In genomic region chr17:71183657-71184261, GRCm38 (mm10) we compare ENCODE assay signal across 8 mouse cellular contexts. TPM values are rescaled to one million over a fixed set of nuclear protein-coding genes. Genes with fewer than 3 reads are reported as not detected.
DNase-seq lines count a peak whose midpoint lies in the region; ATAC-seq and TF ChIP-seq lines count a peak whose summit lies in the region.

No protein-coding gene starts in this region.

- peak overlapping the region; percentile 95 for H3K27ac ChIP-seq in heart, embryonic 12.5 days (ENCODE audit: poor library complexity, severe bottlenecking)
- H3K27ac ChIP-seq in forebrain, embryonic 16.5 days (ENCODE audit: low read length), result peak overlapping the region; percentile 83
- peak overlapping the region; percentile 90 for H3K27ac ChIP-seq in limb, embryonic 14.5 days (replicated peaks; ENCODE audit: low read depth, low read length)
- H3K27ac ChIP-seq in neural tube, embryonic 13.5 days (replicated peaks), result peak overlapping the region; percentile 95

- H3K9ac ChIP-seq in heart, embryonic 12.5 days, result peak overlapping the region; percentile 99
- peak overlapping the region; percentile 83 for H3K9ac ChIP-seq in forebrain, embryonic 16.5 days (replicated peaks; ENCODE audit: low read depth, low read length)
- H3K9ac ChIP-seq in limb, embryonic 14.5 days (ENCODE audit: low read depth, low read length, severe bottlenecking), result peak overlapping the region; percentile 94
- H3K9ac ChIP-seq in neural tube, embryonic 13.5 days, result peak overlapping the region; percentile 93

- DNase-seq in heart, postnatal 10 days, result no peak
- peak; percentile 42 for DNase-seq in 416B (ENCODE audit: low read depth)
- peak; percentile 61 for DNase-seq in Muller cell, postnatal 12 days (ENCODE audit: inconsistent ontology term)
- no peak for DNase-seq in limb, embryonic 14.5 days (ENCODE audit: low spot score)
- DNase-seq in right cerebral cortex, postnatal 25 days, result no peak

- H3K9me3 ChIP-seq in heart, embryonic 12.5 days (replicated peaks), result no peaks in the 10 kb centered on the region
- no peaks in the 10 kb centered on the region for H3K9me3 ChIP-seq in forebrain, embryonic 16.5 days (ENCODE audit: control insufficient read depth, low read length)
- H3K9me3 ChIP-seq in limb, embryonic 14.5 days (ENCODE audit: control insufficient read depth, low read length), result no peaks in the 10 kb centered on the region
- H3K9me3 ChIP-seq in neural tube, embryonic 13.5 days, result no peaks in the 10 kb centered on the region

- peaks cover 44% of the 10 kb centered on the region for H3K4me1 ChIP-seq in heart, embryonic 12.5 days (replicated peaks)
- H3K4me1 ChIP-seq in forebrain, embryonic 16.5 days (replicated peaks; ENCODE audit: control insufficient read depth, insufficient read depth, low read length), result peaks cover 17% of the 10 kb centered on the region
- H3K4me1 ChIP-seq in limb, embryonic 14.5 days (ENCODE audit: control insufficient read depth, insufficient read depth, low read length), result peaks cover 26% of the 10 kb centered on the region
- H3K4me1 ChIP-seq in neural tube, embryonic 13.5 days (replicated peaks), result peaks cover 27% of the 10 kb centered on the region

- no peaks in the 10 kb centered on the region for H3K36me3 ChIP-seq in heart, embryonic 12.5 days
- H3K36me3 ChIP-seq in forebrain, embryonic 16.5 days (ENCODE audit: control insufficient read depth, insufficient read depth), result no peaks in the 10 kb centered on the region
- H3K36me3 ChIP-seq in limb, embryonic 14.5 days (ENCODE audit: control insufficient read depth, insufficient read depth, low read length), result no peaks in the 10 kb centered on the region
- no peaks in the 10 kb centered on the region for H3K36me3 ChIP-seq in neural tube, embryonic 13.5 days

- TF ChIP-seq POLR2A in limb, embryonic 14.5 days (IDR thresholded peaks at IDR 0.05; ENCODE audit: borderline replicate concordance, extremely low read depth, insufficient read depth, insufficient read length), result no peak

- H3K27me3 ChIP-seq in heart, embryonic 12.5 days (replicated peaks), result no peaks in the 10 kb centered on the region
- no peaks in the 10 kb centered on the region for H3K27me3 ChIP-seq in forebrain, embryonic 16.5 days (replicated peaks; ENCODE audit: control insufficient read depth, insufficient read depth, low read length)
- no peaks in the 10 kb centered on the region for H3K27me3 ChIP-seq in limb, embryonic 14.5 days (ENCODE audit: control insufficient read depth, insufficient read depth, low read length)
- H3K27me3 ChIP-seq in neural tube, embryonic 13.5 days, result no peaks in the 10 kb centered on the region

- H3K4me2 ChIP-seq in heart, embryonic 12.5 days, result peak overlapping the region; percentile 83
- H3K4me2 ChIP-seq in forebrain, embryonic 16.5 days (ENCODE audit: low read length), result peak overlapping the region; percentile 95
- peak overlapping the region; percentile 60 for H3K4me2 ChIP-seq in limb, embryonic 14.5 days (replicated peaks; ENCODE audit: low read depth, low read length, severe bottlenecking)
- H3K4me2 ChIP-seq in neural tube, embryonic 13.5 days, result peak overlapping the region; percentile 71

- WGBS in heart, embryonic 12.5 days, result under 1% methylated on average over 77 of the region's 79 CpGs
- WGBS in forebrain, embryonic 16.5 days, result under 1% methylated on average over 74 of the region's 79 CpGs
- WGBS in limb, embryonic 14.5 days, result 2% methylated on average over 50 of the region's 79 CpGs
- under 1% methylated on average over 74 of the region's 79 CpGs for WGBS in neural tube, embryonic 13.5 days

- H3K4me3 ChIP-seq in heart, embryonic 12.5 days, result peak overlapping the region; percentile 100
- H3K4me3 ChIP-seq in forebrain, embryonic 16.5 days (replicated peaks; ENCODE audit: low read length), result peak overlapping the region; percentile 79
- peak overlapping the region; percentile 95 for H3K4me3 ChIP-seq in limb, embryonic 14.5 days (replicated peaks; ENCODE audit: low read length)
- H3K4me3 ChIP-seq in neural tube, embryonic 13.5 days, result peak overlapping the region; percentile 82

- intact Hi-C loops in heart, postnatal 10 days (cut with DNase I), result loop anchor here (5.0 kb wide), 2 partner anchors 51 to 181 kb away; partner anchors contain the start of genes Myl12a and Myom1

- ATAC-seq in heart, embryonic 12.5 days (ENCODE audit: insufficient number of reproducible peaks, low FRiP score), result no peak
- no peak; the same call in 1 of the 2 replicates for ATAC-seq in forebrain, embryonic 16.5 days
- peak; percentile 38 for ATAC-seq in limb, embryonic 14.5 days (ENCODE audit: low FRiP score, low read depth)
- ATAC-seq in neural tube, embryonic 13.5 days (ENCODE audit: low read depth), result peak; percentile 28

RNA-seq across cellular contexts. Expression of gene Lpin2, which starts 1.4 kb away (rescaled TPM):
- 22.1 and 23.8 TPM in 2 replicates for polyA plus RNA-seq in heart, embryonic 12.5 days (2016; fragmentation: Nextera tagmentation; extraction: Ambion mirVana)
- total RNA-seq in heart, postnatal 10 days (2021), result 10 to 100 TPM; 11.9 to 14.4 TPM
- polyA plus RNA-seq in forebrain, embryonic 16.5 days (2015; fragmentation: Nextera tagmentation; extraction: Ambion mirVana), result 35.6 and 40.1 TPM in 2 replicates
- 31.4 and 31.5 TPM in 2 replicates for polyA plus RNA-seq in limb, embryonic 14.5 days (2012; rRNA removed)
- 36.1 and 40.8 TPM in 2 replicates for polyA plus RNA-seq in limb, embryonic 14.5 days (2014; fragmentation: Nextera tagmentation; extraction: Ambion mirVana)
- polyA plus RNA-seq in neural tube, embryonic 13.5 days (2015; fragmentation: Nextera tagmentation; extraction: Ambion mirVana), result 36.1 and 40.8 TPM in 2 replicates

Comparison
In these comparisons a context has a peak if more than half of its experiments do, and no peak if none do; other contexts are left out.
1. ATAC-seq: peak in limb, embryonic 14.5 days (single experiment) and neural tube, embryonic 13.5 days (single experiment); none in heart, embryonic 12.5 days (single experiment) and forebrain, embryonic 16.5 days (single experiment).
2. DNase-seq: peak in 416B (single experiment) and Muller cell, postnatal 12 days (single experiment); none in heart, postnatal 10 days (0 of 2), limb, embryonic 14.5 days (single experiment) and right cerebral cortex, postnatal 25 days (single experiment).
3. Peak in every context shown above with its lines, with median percentiles within 50 percentile points of each other: H3K27ac ChIP-seq, H3K4me2 ChIP-seq, H3K4me3 ChIP-seq and H3K9ac ChIP-seq.